Mouse (Mus musculus): Measurements from ENCODE around the gene Bdh1. TPM values are rescaled to one million over a fixed set of nuclear protein-coding genes. Genes with fewer than 3 reads are reported as not detected.

The Bdh1 gene
- polyA plus RNA-seq, 1 experiment from 2014 or later = 68.3 TPM

DNA sequence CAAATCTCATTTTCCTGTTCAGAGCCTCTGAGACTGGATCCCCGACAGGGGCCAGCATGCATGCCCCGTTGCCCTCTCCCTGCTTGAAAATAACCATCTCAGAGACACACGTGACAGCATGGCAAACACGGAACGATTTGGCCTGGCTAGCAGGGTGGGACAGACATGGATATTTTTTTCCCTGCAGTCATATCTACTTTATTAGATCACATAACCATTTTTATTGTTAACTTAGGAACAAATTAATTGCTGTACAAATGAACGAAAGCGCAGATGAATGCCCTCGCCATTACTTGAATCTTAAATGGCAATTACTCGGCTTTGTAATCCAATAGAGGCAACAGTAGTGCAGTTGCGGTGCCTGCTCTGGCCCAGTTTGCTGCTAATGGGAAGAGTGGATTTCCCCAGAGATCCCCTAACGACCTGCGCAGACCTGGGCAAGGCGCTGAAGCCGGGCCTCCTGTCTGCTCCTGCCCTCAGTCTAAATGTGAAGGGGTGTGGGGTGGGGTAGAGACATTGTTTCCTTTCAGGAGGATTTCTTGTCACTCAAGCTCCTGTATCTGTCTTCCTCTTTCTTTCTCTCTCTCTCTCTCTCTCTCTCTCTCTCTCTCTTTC lies 79.8 kb downstream of the Bdh1 start:
- Histone ChIP-seq H3K9ac (ENCODE audit: low read length) (no peak overlapping the region), H3K4me2 (ENCODE audit: low read length) (no peak overlapping the region), H3K4me3 (ENCODE audit: low read depth, low read length) (no peak overlapping the region), H3K36me3 (ENCODE audit: control insufficient read depth, insufficient read depth, low read length) (no peaks in the 10 kb centered on the region), H3K27me3 (replicated peaks; ENCODE audit: control insufficient read depth, insufficient read depth, low read length) (no peaks in the 10 kb centered on the region), H3K9me3 (ENCODE audit: control insufficient read depth, low read length) (no peaks in the 10 kb centered on the region), H3K4me1 (replicated peaks; ENCODE audit: control insufficient read depth, insufficient read depth, low read length) (peaks cover 13% of the 10 kb centered on the region), H3K27ac (ENCODE audit: low read depth) (no peak overlapping the region)
- ATAC-seq (replicated peaks; ENCODE audit: low FRiP score, low TSS enrichment, low read depth) (no peak), DNase-seq (ENCODE audit: low spot score) (no peak)
- WGBS = 66% methylated on average over 14 of the region's 14 CpGs

DNA sequence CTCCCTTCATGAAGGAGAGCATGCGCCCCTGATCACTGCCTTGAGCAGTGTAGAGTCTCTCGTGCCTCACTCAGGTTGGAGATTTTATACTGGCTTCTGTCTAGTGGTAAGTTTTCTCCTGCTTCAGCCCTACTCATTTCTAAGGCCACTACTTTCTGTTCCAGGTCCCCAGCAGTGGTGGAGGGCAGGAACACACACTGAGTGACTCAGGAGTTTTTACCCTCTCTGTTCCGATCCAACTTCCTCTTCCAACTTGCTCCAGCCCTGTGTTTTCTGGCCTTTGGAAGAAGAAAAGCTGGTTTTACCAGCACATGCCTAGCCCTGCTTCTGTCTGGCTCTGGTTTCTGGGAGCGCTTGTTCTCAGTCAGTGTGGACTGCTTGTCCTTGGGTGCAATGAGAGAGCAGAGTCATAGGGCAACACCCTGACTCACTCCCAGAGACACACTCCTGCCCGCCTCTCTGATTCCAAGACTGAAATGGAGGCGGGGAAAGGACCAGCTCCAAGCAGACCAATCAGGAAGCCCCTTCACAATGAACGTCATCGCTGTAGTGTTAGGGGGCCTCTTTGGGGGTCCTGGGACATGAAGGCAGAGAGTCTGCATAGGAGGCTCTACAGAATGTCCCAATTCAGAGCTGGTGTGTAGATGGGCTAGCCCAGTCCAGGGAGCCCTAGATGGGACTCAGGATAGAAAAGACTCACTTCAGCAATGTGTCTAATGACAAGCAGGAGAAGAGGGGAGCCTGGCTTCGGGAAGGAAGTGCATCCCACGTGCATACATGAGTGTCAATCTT lies 84.8 kb downstream of the Bdh1 start:
- no peaks in the 10 kb centered on the region for H3K9me3 ChIP-seq (ENCODE audit: control insufficient read depth, low read length)
- H3K9ac ChIP-seq (ENCODE audit: low read length) = no peak overlapping the region
- WGBS = 47% methylated on average over 10 of the region's 10 CpGs
- peak; percentile 64 for ATAC-seq (replicated peaks; ENCODE audit: low FRiP score, low TSS enrichment, low read depth)
- DNase-seq (ENCODE audit: low spot score) = peak; percentile 72
- no peaks in the 10 kb centered on the region for H3K27me3 ChIP-seq (replicated peaks; ENCODE audit: control insufficient read depth, insufficient read depth, low read length)
- peak overlapping the region; percentile 65 for H3K27ac ChIP-seq (ENCODE audit: low read depth)
- H3K36me3 ChIP-seq (ENCODE audit: control insufficient read depth, insufficient read depth, low read length) = no peaks in the 10 kb centered on the region
- H3K4me1 ChIP-seq (replicated peaks; ENCODE audit: control insufficient read depth, insufficient read depth, low read length) = peaks cover 31% of the 10 kb centered on the region
- H3K4me3 ChIP-seq (ENCODE audit: low read depth, low read length) = no peak overlapping the region
- H3K4me2 ChIP-seq (ENCODE audit: low read length) = peak overlapping the region; percentile 31

DNA sequence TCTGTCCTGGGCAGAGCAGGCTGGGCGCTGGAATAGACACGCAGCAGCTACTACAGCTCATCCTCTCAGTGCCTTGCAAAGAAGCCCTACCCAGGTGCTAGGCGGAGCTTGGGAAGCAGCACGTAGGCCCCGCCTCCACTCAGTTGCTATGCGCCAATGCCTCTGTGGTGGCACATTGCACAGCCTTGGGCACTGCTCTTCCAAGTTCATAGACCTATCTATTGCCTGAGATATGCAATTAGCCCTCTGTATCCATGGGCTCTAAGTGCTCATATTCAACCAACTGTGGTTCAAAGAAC lies 85.3 kb downstream of the Bdh1 start:
- 42% methylated on average over 6 of the region's 6 CpGs for WGBS
- H3K27me3 ChIP-seq (replicated peaks; ENCODE audit: control insufficient read depth, insufficient read depth, low read length) = no peaks in the 10 kb centered on the region
- H3K9me3 ChIP-seq (ENCODE audit: control insufficient read depth, low read length) = no peaks in the 10 kb centered on the region
- peak; percentile 58 for ATAC-seq (replicated peaks; ENCODE audit: low FRiP score, low TSS enrichment, low read depth)
- DNase-seq (ENCODE audit: low spot score) = peak; percentile 65
- no peaks in the 10 kb centered on the region for H3K36me3 ChIP-seq (ENCODE audit: control insufficient read depth, insufficient read depth, low read length)
- H3K27ac ChIP-seq (ENCODE audit: low read depth) = no peak overlapping the region
- H3K4me1 ChIP-seq (replicated peaks; ENCODE audit: control insufficient read depth, insufficient read depth, low read length) = peaks cover 31% of the 10 kb centered on the region
- H3K9ac ChIP-seq (ENCODE audit: low read length) = no peak overlapping the region
- H3K4me2 ChIP-seq (ENCODE audit: low read length) = peak overlapping the region; percentile 31
- H3K4me3 ChIP-seq (ENCODE audit: low read depth, low read length) = no peak overlapping the region

DNA sequence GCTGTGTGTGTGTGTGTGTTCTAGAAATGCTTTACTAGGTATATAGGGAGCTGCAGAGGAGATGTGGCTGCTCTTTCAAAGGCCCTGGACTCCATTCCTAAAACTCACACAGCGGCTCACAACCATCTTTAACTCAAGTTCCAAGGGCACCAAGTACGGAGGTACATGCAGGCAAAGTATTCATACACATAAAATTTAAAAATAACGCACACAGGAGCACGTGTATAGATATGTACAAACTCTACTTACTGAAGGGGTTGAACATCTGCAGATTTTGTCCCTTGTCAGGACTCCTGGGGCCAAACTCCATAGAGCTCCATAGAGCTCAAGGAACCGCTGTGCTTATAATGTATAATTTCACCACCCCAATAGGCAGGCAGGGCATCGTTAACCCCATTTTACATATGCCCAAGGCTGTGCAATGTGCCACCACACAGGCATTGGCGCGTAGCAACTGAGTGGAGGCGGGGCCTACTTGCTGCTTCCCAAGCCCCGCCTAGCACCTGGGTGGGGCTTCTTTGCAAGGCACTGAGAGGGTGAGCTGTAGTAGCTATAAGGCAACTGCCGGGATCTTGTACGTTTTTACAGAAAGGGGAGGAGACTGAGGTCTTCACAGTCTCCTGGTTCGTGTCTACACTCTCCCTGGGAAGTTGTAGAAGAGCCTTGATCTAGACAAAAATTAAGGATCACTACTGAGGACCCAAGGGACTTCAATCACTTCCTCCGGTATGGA lies 85.9 kb downstream of the Bdh1 start:
- peaks cover 31% of the 10 kb centered on the region for H3K4me1 ChIP-seq (replicated peaks; ENCODE audit: control insufficient read depth, insufficient read depth, low read length)
- H3K27ac ChIP-seq (ENCODE audit: low read depth) = peak overlapping the region; percentile 90
- H3K9me3 ChIP-seq (ENCODE audit: control insufficient read depth, low read length) = no peaks in the 10 kb centered on the region
- H3K27me3 ChIP-seq (replicated peaks; ENCODE audit: control insufficient read depth, insufficient read depth, low read length) = no peaks in the 10 kb centered on the region
- H3K4me2 ChIP-seq (ENCODE audit: low read length) = peak overlapping the region; percentile 42
- DNase-seq (ENCODE audit: low spot score) (peak; percentile 62), ATAC-seq (replicated peaks; ENCODE audit: low FRiP score, low TSS enrichment, low read depth) (0 out of 2 replicates have a peak, but pooled peaks have one; percentile 44)
- H3K9ac ChIP-seq (ENCODE audit: low read length) = no peak overlapping the region
- H3K36me3 ChIP-seq (ENCODE audit: control insufficient read depth, insufficient read depth, low read length) = no peaks in the 10 kb centered on the region
- no peak overlapping the region for H3K4me3 ChIP-seq (ENCODE audit: low read depth, low read length)
- 44% methylated on average over 14 of the region's 14 CpGs for WGBS

Other genes starting within 250 kb of the Bdh1 start
- 24.6 and 27.3 TPM in 2 replicates for gene Acap2, start 221.0 kb upstream of the Bdh1 start, polyA plus RNA-seq (2014; fragmentation: Nextera tagmentation; extraction: Ambion mirVana)
- 85.2 and 85.9 TPM in 2 replicates for gene Ppp1r2, start 147.0 kb upstream of the Bdh1 start, polyA plus RNA-seq (2014; fragmentation: Nextera tagmentation; extraction: Ambion mirVana)
- gene Apod, start 107.5 kb upstream of the Bdh1 start, polyA plus RNA-seq (2014; fragmentation: Nextera tagmentation; extraction: Ambion mirVana) = 0.49 and 0.67 TPM in 2 replicates
- gene Dlg1, start 241.2 kb downstream of the Bdh1 start, polyA plus RNA-seq (2014; fragmentation: Nextera tagmentation; extraction: Ambion mirVana) = 28.5 and 31.1 TPM in 2 replicates